Mouse (Mus musculus) heart, postnatal 0 days (tissue): ENCODE measurements around the gene Gfer.

ENCODE experiments used
- CTCF ChIP-seq: IDR thresholded peaks from 2 replicates; pipeline ENCODE4 v1.5.1; 2016; ENCODE audit warnings: antibody characterized with exemption, control low read depth, low read depth
- EP300 ChIP-seq: IDR thresholded peaks from 2 replicates; pipeline ENCODE4 v1.6.1; 2016; ENCODE audit warnings: antibody characterized with exemption, low read depth

DNA sequence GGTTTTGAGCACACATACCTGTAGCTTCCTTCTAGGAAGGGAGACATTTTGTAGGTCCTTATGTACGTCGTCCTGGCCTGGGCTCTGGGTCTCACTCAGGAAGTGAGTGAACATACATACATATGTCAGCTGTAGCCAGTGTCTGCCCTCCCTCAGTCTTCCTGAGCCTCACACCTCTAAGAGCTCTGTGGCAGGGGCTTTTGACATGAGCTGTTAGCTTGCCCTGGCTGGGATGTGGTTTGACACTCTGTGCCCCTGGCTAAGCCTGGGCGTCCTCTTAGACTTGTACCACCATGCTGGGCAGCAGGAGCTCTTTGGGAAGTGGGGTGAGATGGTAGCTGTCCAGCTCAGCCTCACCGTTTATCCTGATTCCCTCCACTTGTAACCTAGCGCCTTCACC is 24.6 kb downstream of the Gfer start:
- TF ChIP-seq CTCF: no peak
- no peak for TF ChIP-seq EP300
